Comparison of ENCODE assay signal across 8 mouse cellular contexts in genomic region chr14:26667991-26668370, GRCm38 (mm10). TPM values are rescaled to one million over a fixed set of nuclear protein-coding genes. Genes with fewer than 3 reads are reported as not detected.
DNase-seq lines count a peak whose midpoint lies in the region; ATAC-seq and TF ChIP-seq lines count a peak whose summit lies in the region.

No protein-coding gene starts in this region.

- H3K4me3 ChIP-seq in heart, adult 2 months: peak overlapping the region; percentile 58
- H3K4me3 ChIP-seq in thymus, adult 2 months (ENCODE audit: control insufficient read depth, insufficient read depth, low read length): peak overlapping the region; percentile 68
- peak overlapping the region; percentile 97 for H3K4me3 ChIP-seq in liver, embryonic 12.5 days

- H3K27me3 ChIP-seq in heart, adult 2 months (ENCODE audit: control insufficient read depth, insufficient read depth, low read length): no peaks in the 10 kb centered on the region
- no peaks in the 10 kb centered on the region for H3K27me3 ChIP-seq in thymus, adult 2 months (ENCODE audit: control insufficient read depth, insufficient read depth, low read length)
- no peaks in the 10 kb centered on the region for H3K27me3 ChIP-seq in liver, embryonic 12.5 days (replicated peaks)

- H3K27ac ChIP-seq in heart, adult 2 months: no peak overlapping the region
- H3K27ac ChIP-seq in thymus, adult 2 months (ENCODE audit: control insufficient read depth, insufficient read depth, low read length): no peak overlapping the region
- H3K27ac ChIP-seq in liver, embryonic 12.5 days: peak overlapping the region; percentile 88

- peaks cover 4% of the 10 kb centered on the region for H3K4me1 ChIP-seq in heart, adult 2 months (ENCODE audit: control insufficient read depth, insufficient read depth, low read length)
- H3K4me1 ChIP-seq in thymus, adult 2 months (replicated peaks; ENCODE audit: control insufficient read depth, insufficient read depth, low read length): peaks cover 7% of the 10 kb centered on the region
- peaks cover 50% of the 10 kb centered on the region for H3K4me1 ChIP-seq in liver, embryonic 12.5 days

- no peaks in the 10 kb centered on the region for H3K9me3 ChIP-seq in liver, embryonic 12.5 days (replicated peaks)

- H3K36me3 ChIP-seq in heart, adult 2 months (ENCODE audit: control insufficient read depth, insufficient read depth, low read length): peaks cover 9% of the 10 kb centered on the region
- peaks cover 29% of the 10 kb centered on the region for H3K36me3 ChIP-seq in thymus, adult 2 months (ENCODE audit: control insufficient read depth, insufficient read depth, low read length)
- H3K36me3 ChIP-seq in liver, embryonic 12.5 days: peaks cover 31% of the 10 kb centered on the region

- TF ChIP-seq EP300 in heart, adult 2 months (IDR thresholded peaks at IDR 0.05; ENCODE audit: insufficient read depth, low read depth, low read length): no peak

- H3K4me2 ChIP-seq in liver, embryonic 12.5 days: peak overlapping the region; percentile 84

- no peak for DNase-seq in heart, adult 2 months
- DNase-seq in heart, postnatal 36 days: no peak
- no peak for DNase-seq in thymus, adult 2 months
- no peak for DNase-seq in thymus, postnatal 10 days (ENCODE audit: low spot score in 2 of 2)
- DNase-seq in frontal cortex, postnatal 10 days (ENCODE audit: low spot score in 2 of 2): no peak
- no peak for DNase-seq in spleen, adult 18-20 months

- no peak for TF ChIP-seq POLR2A in heart, adult 2 months (IDR thresholded peaks at IDR 0.05; ENCODE audit: insufficient read depth, low read depth, low read length)
- TF ChIP-seq POLR2A in thymus, adult 2 months (IDR thresholded peaks at IDR 0.05; ENCODE audit: control insufficient read depth, extremely low read depth, insufficient read depth, low read length, poor library complexity): no peak

- peak overlapping the region; percentile 86 for H3K9ac ChIP-seq in heart, adult 2 months (ENCODE audit: low read depth, low read length)
- peak overlapping the region; percentile 94 for H3K9ac ChIP-seq in liver, embryonic 12.5 days

- TF ChIP-seq CTCF in heart, adult 2 months (IDR thresholded peaks at IDR 0.05): no peak
- no peak for TF ChIP-seq CTCF in thymus, adult 2 months (IDR thresholded peaks at IDR 0.05; ENCODE audit: borderline replicate concordance, control insufficient read depth, extremely low read depth, insufficient read depth, low read length, poor library complexity)

- no peak for ATAC-seq in liver, embryonic 12.5 days
- ATAC-seq in CD4-positive, CD25-positive, alpha-beta regulatory T cell, adult 4 months: no peak

- peaks cover 1% of the 10 kb centered on the region; the same call in 1 of the 2 replicates for H3K79me2 ChIP-seq in heart, adult 2 months (replicated peaks; ENCODE audit: control insufficient read depth, insufficient read depth, low read length)

- WGBS in heart, adult 2 months: 14% methylated on average over 6 of the region's 6 CpGs
- 26% methylated on average over 6 of the region's 6 CpGs for WGBS in thymus, adult 2 months
- WGBS in liver, embryonic 12.5 days (ENCODE audit: insufficient replicate concordance): 8% methylated on average over 6 of the region's 6 CpGs

- intact Hi-C loops in heart, adult 2 months (cut with DNase I): loop anchor here (5.0 kb wide), 2 partner anchors 131 to 176 kb away; no protein-coding TSS in a partner anchor
- intact Hi-C loops in heart, postnatal 36 days (cut with DNase I): loop anchor here (1.0 to 5.0 kb wide), 2 partner anchors 29 to 136 kb away; partner anchors contain the start of gene Slmap

RNA-seq across cellular contexts. Expression of gene Pde12, which starts 1.7 kb away (rescaled TPM):
- total RNA-seq in heart, adult 2 months (2021): 1 to 10 TPM; 5.2 to 5.6 TPM
- 2.1 and 3.4 TPM in 2 replicates for polyA plus RNA-seq in heart, adult 2 months (2012; rRNA removed)
- 1 to 10 TPM; 4.5 to 4.6 TPM for total RNA-seq in heart, postnatal 36 days (2021)
- 13.0 and 14.3 TPM in 2 replicates for polyA plus RNA-seq in thymus, adult 2 months (2012; rRNA removed)
- polyA plus RNA-seq in liver, embryonic 12.5 days (2016; fragmentation: Nextera tagmentation; extraction: Ambion mirVana): 11.1 and 11.3 TPM in 2 replicates
- polyA plus RNA-seq in CD4-positive, CD25-positive, alpha-beta regulatory T cell, adult 4 months (2017; shearing (Covaris generic)): 1 to 10 TPM; 3.6 to 4.4 TPM

RNA-seq across cellular contexts. Expression of gene Dnah12, which starts 25.1 kb away (rescaled TPM):
- total RNA-seq in heart, adult 2 months (2021): under 1 TPM; 0.03 to 0.05 TPM
- 0.03 and 0.18 TPM in 2 replicates for polyA plus RNA-seq in heart, adult 2 months (2012; rRNA removed)
- under 1 TPM; 0.03 TPM for total RNA-seq in heart, postnatal 36 days (2021)
- polyA plus RNA-seq in thymus, adult 2 months (2012; rRNA removed): 0.01 and 0.03 TPM in 2 replicates
- polyA plus RNA-seq in liver, embryonic 12.5 days (2016; fragmentation: Nextera tagmentation; extraction: Ambion mirVana): 0.05 and 0.06 TPM in 2 replicates
- polyA plus RNA-seq in CD4-positive, CD25-positive, alpha-beta regulatory T cell, adult 4 months (2017; shearing (Covaris generic)): under 1 TPM in 1 of 2 experiments, not detected in 1; 0.05 TPM

RNA-seq across cellular contexts. Expression of gene Arf4, which starts 30.1 kb away (rescaled TPM):
- total RNA-seq in heart, adult 2 months (2021): 10 to 100 TPM; 73.1 to 73.2 TPM
- polyA plus RNA-seq in heart, adult 2 months (2012; rRNA removed): 55.7 and 62.2 TPM in 2 replicates
- 10 to 100 TPM; 66.7 to 78.0 TPM for total RNA-seq in heart, postnatal 36 days (2021)
- 134 and 160 TPM in 2 replicates for polyA plus RNA-seq in thymus, adult 2 months (2012; rRNA removed)
- polyA plus RNA-seq in liver, embryonic 12.5 days (2016; fragmentation: Nextera tagmentation; extraction: Ambion mirVana): 203 and 206 TPM in 2 replicates
- polyA plus RNA-seq in CD4-positive, CD25-positive, alpha-beta regulatory T cell, adult 4 months (2017; shearing (Covaris generic)): 100 to 1,000 TPM; 253 to 272 TPM
